Mouse (Mus musculus): ENCODE data around the gene Acot4. TPM values are rescaled to one million over a fixed set of nuclear protein-coding genes. Genes with fewer than 3 reads are reported as not detected.
A peak's percentile ranks its signal among the peaks of the same experiment; 100 is the strongest.
"Not testable (repeated sequence)": the region's sequence is repeated elsewhere in the genome, so short reads cannot be mapped to it uniquely, and the experiment has no call there.

Acot4 gene
- polyA plus RNA-seq, 1 experiment from 2014 or later: 0.18 TPM

GRCm38 (mm10) chr12:84008729-84009128, 29.4 kb upstream of the Acot4 start:
- WGBS: 41% methylated on average over 8 of the region's 8 CpGs
- Histone ChIP-seq H3K9ac (replicated peaks; ENCODE audit: low read length) (0 out of 2 replicates have a peak overlapping the region, but pooled peaks have one; percentile 46), H3K4me1 (ENCODE audit: control insufficient read depth, insufficient read depth, low read length) (peaks cover 17% of the 10 kb centered on the region), H3K9me3 (ENCODE audit: control insufficient read depth, low read length) (no peaks in the 10 kb centered on the region), H3K4me3 (replicated peaks; ENCODE audit: low read depth, low read length) (peak overlapping the region; percentile 43), H3K4me2 (ENCODE audit: low read length) (peak overlapping the region; percentile 56), H3K27ac (replicated peaks; ENCODE audit: low read depth, low read length) (peak overlapping the region; percentile 67), H3K36me3 (ENCODE audit: control insufficient read depth, insufficient read depth, low read length) (no peaks in the 10 kb centered on the region), H3K27me3 (ENCODE audit: control insufficient read depth, insufficient read depth, low read length) (no peaks in the 10 kb centered on the region)
- ATAC-seq (ENCODE audit: low FRiP score, low TSS enrichment) (no peak), DNase-seq (no peak)

GRCm38 (mm10) chr12:84009171-84009965, 28.8 kb upstream of the Acot4 start, which contains the start of gene Acot1:
Acot1 (plus strand) TSS chr12:84009490.
- ATAC-seq (ENCODE audit: low FRiP score, low TSS enrichment) (peak; percentile 90), DNase-seq (peak; percentile 82)
- not testable (repeated sequence) for H3K9me3 ChIP-seq (ENCODE audit: control insufficient read depth, low read length); H3K27me3 ChIP-seq (ENCODE audit: control insufficient read depth, insufficient read depth, low read length); H3K36me3 ChIP-seq (ENCODE audit: control insufficient read depth, insufficient read depth, low read length)
- Histone ChIP-seq H3K9ac (replicated peaks; ENCODE audit: low read length) (peak within 1 kb of the TSS; percentile 46; the same call in 1 of the 2 replicates), H3K4me2 (ENCODE audit: low read length) (peak within 1 kb of the TSS; percentile 56), H3K4me3 (replicated peaks; ENCODE audit: low read depth, low read length) (peak within 1 kb of the TSS; percentile 43), H3K27ac (replicated peaks; ENCODE audit: low read depth, low read length) (peak within 1 kb of the TSS; percentile 67), H3K4me1 (ENCODE audit: control insufficient read depth, insufficient read depth, low read length) (peaks cover 17% of the 10 kb centered on the region)
- under 1% methylated on average over 53 of the region's 70 CpGs for WGBS

DNA sequence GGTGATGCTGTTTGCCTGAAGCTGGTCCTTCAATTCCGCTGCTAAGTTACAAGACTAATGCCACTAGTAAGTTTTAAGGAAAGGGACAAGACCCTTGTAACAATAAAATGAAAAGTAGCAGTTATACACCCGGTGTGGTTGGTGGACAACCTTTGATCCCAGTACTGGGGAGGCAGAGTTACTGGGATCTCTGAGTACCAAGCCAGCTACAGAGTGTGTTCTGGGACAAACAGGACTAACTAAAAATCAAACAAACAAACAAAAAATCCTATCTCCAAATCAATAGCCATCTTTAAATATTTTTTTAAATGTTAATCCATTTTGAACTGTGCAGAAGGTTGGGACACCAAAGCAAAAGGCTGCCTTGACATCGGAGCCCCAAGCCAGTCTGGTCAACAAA, 28.0 kb upstream of the Acot4 start:
- H3K27me3 ChIP-seq (ENCODE audit: control insufficient read depth, insufficient read depth, low read length): no peaks in the 10 kb centered on the region
- H3K9me3 ChIP-seq (ENCODE audit: control insufficient read depth, low read length): no peaks in the 10 kb centered on the region
- DNase-seq (no peak), ATAC-seq (ENCODE audit: low FRiP score, low TSS enrichment) (no peak)
- peak overlapping the region; percentile 56 for H3K4me2 ChIP-seq (ENCODE audit: low read length)
- H3K4me3 ChIP-seq (replicated peaks; ENCODE audit: low read depth, low read length): peak overlapping the region; percentile 43
- peaks cover 17% of the 10 kb centered on the region for H3K4me1 ChIP-seq (ENCODE audit: control insufficient read depth, insufficient read depth, low read length)
- H3K27ac ChIP-seq (replicated peaks; ENCODE audit: low read depth, low read length): peak overlapping the region; percentile 53; the same call in 1 of the 2 replicates
- H3K36me3 ChIP-seq (ENCODE audit: control insufficient read depth, insufficient read depth, low read length): no peaks in the 10 kb centered on the region; the same call in 1 of the 2 replicates
- WGBS: 66% methylated on average over 3 of the region's 3 CpGs
- H3K9ac ChIP-seq (replicated peaks; ENCODE audit: low read length): no peak overlapping the region

GRCm38 (mm10) chr12:84011251-84012040, 26.7 kb upstream of the Acot4 start:
- H3K36me3 ChIP-seq (ENCODE audit: control insufficient read depth, insufficient read depth, low read length): peaks cover 4% of the 10 kb centered on the region; the same call in 1 of the 2 replicates
- no peaks in the 10 kb centered on the region for H3K9me3 ChIP-seq (ENCODE audit: control insufficient read depth, low read length)
- H3K4me3 ChIP-seq (replicated peaks; ENCODE audit: low read depth, low read length): 0 out of 2 replicates have a peak overlapping the region, but pooled peaks have one; percentile 8
- ATAC-seq (ENCODE audit: low FRiP score, low TSS enrichment): peak; percentile 67; the same call in 1 of the 2 replicates
- peak overlapping the region; percentile 34; the same call in 1 of the 2 replicates for H3K9ac ChIP-seq (replicated peaks; ENCODE audit: low read length)
- WGBS: 12% methylated on average over 12 of the region's 12 CpGs
- H3K4me1 ChIP-seq (ENCODE audit: control insufficient read depth, insufficient read depth, low read length): peaks cover 17% of the 10 kb centered on the region
- peak; percentile 91 for DNase-seq
- peak overlapping the region; percentile 62 for H3K27ac ChIP-seq (replicated peaks; ENCODE audit: low read depth, low read length)
- H3K4me2 ChIP-seq (ENCODE audit: low read length): peak overlapping the region; percentile 56
- no peaks in the 10 kb centered on the region for H3K27me3 ChIP-seq (ENCODE audit: control insufficient read depth, insufficient read depth, low read length)

DNA sequence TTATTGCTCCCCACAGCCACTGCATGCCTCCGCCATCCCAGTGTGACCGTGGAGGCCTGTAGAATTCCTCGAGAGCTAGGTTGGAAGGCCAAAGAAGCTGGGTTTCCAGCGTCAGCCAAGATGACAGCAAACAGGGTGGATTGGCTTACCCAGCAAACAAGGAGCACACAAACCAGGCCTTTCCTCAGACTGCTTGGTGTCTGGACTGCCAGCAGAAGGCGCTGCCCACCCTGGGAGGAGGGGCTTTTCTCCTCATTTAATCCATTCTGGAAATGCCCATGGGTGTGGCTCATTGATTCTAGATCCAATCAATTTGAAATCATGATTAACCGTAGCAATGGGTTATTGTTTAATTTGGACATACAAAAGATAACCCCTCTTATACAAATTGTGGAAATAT, 25.0 kb upstream of the Acot4 start:
- H3K27me3 ChIP-seq (ENCODE audit: control insufficient read depth, insufficient read depth, low read length): no peaks in the 10 kb centered on the region
- H3K9me3 ChIP-seq (ENCODE audit: control insufficient read depth, low read length): no peaks in the 10 kb centered on the region
- H3K9ac ChIP-seq (replicated peaks; ENCODE audit: low read length): no peak overlapping the region
- H3K27ac ChIP-seq (replicated peaks; ENCODE audit: low read depth, low read length): peak overlapping the region; percentile 46; the same call in 1 of the 2 replicates
- 54% methylated on average over 6 of the region's 6 CpGs for WGBS
- H3K36me3 ChIP-seq (ENCODE audit: control insufficient read depth, insufficient read depth, low read length): peaks cover 4% of the 10 kb centered on the region; the same call in 1 of the 2 replicates
- H3K4me2 ChIP-seq (ENCODE audit: low read length): peak overlapping the region; percentile 56; the same call in 1 of the 2 replicates
- DNase-seq: peak; percentile 39
- H3K4me1 ChIP-seq (ENCODE audit: control insufficient read depth, insufficient read depth, low read length): peaks cover 17% of the 10 kb centered on the region
- ATAC-seq (ENCODE audit: low FRiP score, low TSS enrichment): no peak
- H3K4me3 ChIP-seq (replicated peaks; ENCODE audit: low read depth, low read length): no peak overlapping the region

DNA sequence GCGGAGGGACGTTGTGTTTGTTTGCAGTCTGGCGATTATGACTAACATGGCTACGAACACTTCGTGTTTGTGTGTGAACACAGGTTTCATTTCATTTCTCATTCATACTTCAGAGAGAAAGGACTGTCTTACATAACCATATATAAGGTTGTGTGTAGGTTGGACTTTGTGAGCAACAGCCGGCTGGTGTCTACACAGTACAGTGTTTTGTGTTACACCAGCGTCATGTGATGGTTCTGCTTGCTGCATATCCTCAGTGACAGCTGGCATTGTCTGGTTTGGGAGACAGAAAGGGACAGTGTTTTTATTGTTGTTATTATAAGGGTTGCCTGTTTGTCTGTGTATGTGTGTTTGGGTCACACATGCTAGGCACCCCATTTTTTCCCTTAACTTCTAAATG, 24.5 kb upstream of the Acot4 start:
- Histone ChIP-seq H3K4me3 (replicated peaks; ENCODE audit: low read depth, low read length) (no peak overlapping the region), H3K9ac (replicated peaks; ENCODE audit: low read length) (no peak overlapping the region), H3K36me3 (ENCODE audit: control insufficient read depth, insufficient read depth, low read length) (peaks cover 4% of the 10 kb centered on the region; the same call in 1 of the 2 replicates), H3K4me2 (ENCODE audit: low read length) (no peak overlapping the region), H3K27me3 (ENCODE audit: control insufficient read depth, insufficient read depth, low read length) (no peaks in the 10 kb centered on the region), H3K4me1 (ENCODE audit: control insufficient read depth, insufficient read depth, low read length) (peaks cover 17% of the 10 kb centered on the region), H3K27ac (replicated peaks; ENCODE audit: low read depth, low read length) (no peak overlapping the region), H3K9me3 (ENCODE audit: control insufficient read depth, low read length) (no peaks in the 10 kb centered on the region)
- DNase-seq: no peak
- WGBS: 93% methylated on average over 7 of the region's 7 CpGs
- no peak for ATAC-seq (ENCODE audit: low FRiP score, low TSS enrichment)

GRCm38 (mm10) chr12:84020528-84020927, 17.7 kb upstream of the Acot4 start:
- H3K9ac ChIP-seq (replicated peaks; ENCODE audit: low read length); H3K4me1 ChIP-seq (ENCODE audit: control insufficient read depth, insufficient read depth, low read length); H3K36me3 ChIP-seq (ENCODE audit: control insufficient read depth, insufficient read depth, low read length); ATAC-seq (ENCODE audit: low FRiP score, low TSS enrichment); H3K4me2 ChIP-seq (ENCODE audit: low read length); H3K27me3 ChIP-seq (ENCODE audit: control insufficient read depth, insufficient read depth, low read length); H3K9me3 ChIP-seq (ENCODE audit: control insufficient read depth, low read length); H3K4me3 ChIP-seq (replicated peaks; ENCODE audit: low read depth, low read length); H3K27ac ChIP-seq (replicated peaks; ENCODE audit: low read depth, low read length): not testable (repeated sequence)
- WGBS: 59% methylated on average over 7 of the region's 7 CpGs
- peak; percentile 62 for DNase-seq

DNA sequence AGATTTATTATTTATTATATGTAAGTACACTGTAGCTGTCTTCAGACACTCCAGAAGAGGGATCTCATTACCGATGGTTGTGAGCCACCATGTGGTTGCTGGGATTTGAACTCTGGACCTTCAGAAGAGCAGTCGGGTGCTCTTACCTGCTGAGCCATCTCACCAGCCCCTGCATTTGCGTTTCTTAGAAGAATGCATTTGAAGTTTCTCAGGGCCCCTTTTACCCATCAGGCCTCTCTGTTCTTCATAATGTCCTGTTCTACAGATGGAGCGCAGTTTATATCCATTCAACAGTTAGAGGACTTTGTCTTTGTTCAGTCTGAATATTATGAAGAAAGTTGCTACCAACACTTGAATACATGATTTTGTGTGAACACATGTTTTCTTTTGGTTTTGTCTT, 15.9 kb upstream of the Acot4 start:
- H3K4me3 ChIP-seq (replicated peaks; ENCODE audit: low read depth, low read length); H3K4me2 ChIP-seq (ENCODE audit: low read length); H3K9me3 ChIP-seq (ENCODE audit: control insufficient read depth, low read length); H3K27ac ChIP-seq (replicated peaks; ENCODE audit: low read depth, low read length); H3K27me3 ChIP-seq (ENCODE audit: control insufficient read depth, insufficient read depth, low read length); ATAC-seq (ENCODE audit: low FRiP score, low TSS enrichment); H3K4me1 ChIP-seq (ENCODE audit: control insufficient read depth, insufficient read depth, low read length); H3K9ac ChIP-seq (replicated peaks; ENCODE audit: low read length); H3K36me3 ChIP-seq (ENCODE audit: control insufficient read depth, insufficient read depth, low read length); DNase-seq: not testable (repeated sequence)
- WGBS: 95% methylated on average over 4 of the region's 4 CpGs

Measured in midbrain, embryonic 14.5 days (tissue).